Mouse (Mus musculus) kidney, adult 18-20 months (tissue): ENCODE results near the gene Utp14b.

Experiments used
- DNase-seq: peaks from one replicate; pipeline ENCODE4 v3.0.0; 2021

Gene Utp14b

DNA sequence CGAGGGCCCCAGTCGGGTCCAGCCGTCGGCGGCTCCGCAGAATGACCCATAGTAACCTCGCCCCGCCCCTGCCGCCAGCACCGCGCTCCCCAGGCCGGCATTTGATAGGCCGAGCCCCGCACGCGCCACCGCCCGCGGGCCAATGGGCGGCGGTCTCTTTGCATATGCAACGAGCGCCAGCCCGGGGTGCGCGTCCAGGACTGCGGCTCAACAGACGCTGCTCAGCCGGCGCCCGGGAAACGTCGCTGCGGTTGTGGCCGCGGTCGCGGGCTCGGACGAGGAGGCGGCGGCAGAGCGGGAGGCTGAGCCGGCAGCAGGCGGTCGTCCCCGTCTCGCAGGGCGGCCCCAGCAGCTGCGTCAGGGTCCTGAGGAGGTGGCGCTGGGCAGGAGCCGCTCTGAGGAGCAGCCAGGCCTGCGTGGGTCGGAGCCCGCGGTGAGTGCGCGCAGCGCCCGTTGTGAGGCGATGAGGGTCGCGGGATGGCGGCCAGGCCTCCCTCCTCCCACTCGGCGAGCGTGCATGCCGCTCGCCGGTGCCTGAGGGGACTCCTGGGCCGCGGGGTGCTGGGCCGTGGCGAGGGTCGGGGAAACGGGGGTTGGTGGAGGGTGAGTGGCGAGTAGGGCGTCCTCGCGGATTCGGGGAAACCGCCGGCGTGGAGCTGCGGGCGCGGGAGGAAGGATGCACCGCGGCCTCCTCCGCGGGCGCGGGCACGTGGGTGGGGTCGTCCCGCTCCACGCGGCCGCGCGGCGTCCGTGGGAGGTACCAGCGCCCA, at the start of gene Utp14b, which contains the start of gene Acsl3:
TSS of gene Utp14b (plus strand) at position 368 of the 770 bp plus-strand sequence.
TSS of gene Acsl3 (plus strand) at position 155 of the 770 bp plus-strand sequence.
- peak; percentile 98 for DNase-seq

DNA sequence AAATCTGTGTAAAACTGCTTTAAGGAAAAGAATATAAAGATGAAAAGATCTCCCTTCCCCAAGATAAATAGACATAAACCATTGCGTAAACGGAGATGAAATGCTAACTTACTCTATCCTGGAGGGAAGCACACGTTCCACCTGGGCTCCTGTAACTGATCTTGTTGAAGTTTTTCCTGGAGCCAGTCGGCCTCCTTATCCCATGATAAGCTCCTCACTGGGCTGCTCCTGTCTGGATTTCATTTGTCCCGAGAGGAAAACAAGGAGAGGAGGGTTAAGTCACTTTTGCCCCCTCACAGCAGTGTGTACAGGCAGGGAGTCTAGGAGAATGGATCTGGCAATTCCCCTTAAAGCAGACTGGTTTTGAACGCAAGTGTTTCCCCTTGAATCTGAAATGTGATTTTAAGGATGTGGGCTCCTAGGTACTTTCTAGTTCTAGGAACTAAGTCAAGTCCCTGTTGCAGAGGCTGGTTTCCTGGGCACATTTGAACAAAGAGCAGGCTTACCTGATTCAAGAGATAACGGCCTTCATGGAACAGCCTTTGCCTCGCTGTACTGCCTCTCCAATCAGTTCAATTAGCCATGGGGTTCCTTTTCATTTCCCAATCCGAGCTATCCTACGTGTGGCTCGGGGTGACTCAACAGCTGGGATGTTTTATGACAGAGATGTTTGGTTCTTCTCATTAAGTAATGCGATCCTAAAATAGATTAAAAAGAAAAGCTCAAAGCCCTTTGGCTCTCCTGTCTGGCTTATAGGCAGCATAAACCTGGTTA, 48.5 kb upstream of the Utp14b start:
- DNase-seq, result no peak

DNA sequence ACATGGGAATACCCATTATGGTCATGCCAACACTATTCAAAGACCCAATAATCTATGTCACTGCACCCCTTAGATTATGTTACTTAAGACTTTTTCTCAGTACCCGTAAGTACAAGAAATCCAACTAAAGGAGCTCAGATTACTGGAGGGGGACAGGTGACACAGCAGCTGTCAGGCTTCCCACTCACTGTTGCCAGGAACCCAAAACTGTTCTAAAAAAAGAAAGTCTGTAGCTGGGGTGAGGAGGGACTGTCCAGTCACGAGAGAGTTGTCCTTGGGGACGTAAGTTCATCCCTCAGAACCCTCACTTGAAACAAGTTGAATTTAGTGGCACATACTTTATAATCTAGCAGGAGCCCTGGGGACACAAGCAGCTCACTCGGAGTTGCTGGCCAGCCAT, 46.8 kb upstream of the Utp14b start:
- DNase-seq, result no peak

DNA sequence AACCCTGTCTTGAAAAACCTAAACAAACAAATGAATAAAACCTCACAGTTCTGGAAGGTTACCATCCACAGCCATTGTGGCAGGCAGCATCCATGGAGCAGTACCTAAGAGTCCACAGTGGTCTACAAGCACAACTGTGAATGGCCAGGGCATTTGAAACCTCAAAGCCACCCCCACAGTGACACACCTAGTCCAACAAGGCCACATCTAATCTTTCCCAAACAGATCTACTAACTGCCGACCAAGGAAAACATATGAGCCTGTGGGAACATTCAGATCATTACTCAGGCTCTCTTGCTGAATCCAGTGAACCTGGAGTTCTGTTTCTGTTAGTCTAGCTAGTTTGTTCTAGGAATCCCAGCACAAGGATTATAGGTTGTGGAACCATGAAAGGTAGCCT, 44.9 kb upstream of the Utp14b start:
- DNase-seq, result no peak

DNA sequence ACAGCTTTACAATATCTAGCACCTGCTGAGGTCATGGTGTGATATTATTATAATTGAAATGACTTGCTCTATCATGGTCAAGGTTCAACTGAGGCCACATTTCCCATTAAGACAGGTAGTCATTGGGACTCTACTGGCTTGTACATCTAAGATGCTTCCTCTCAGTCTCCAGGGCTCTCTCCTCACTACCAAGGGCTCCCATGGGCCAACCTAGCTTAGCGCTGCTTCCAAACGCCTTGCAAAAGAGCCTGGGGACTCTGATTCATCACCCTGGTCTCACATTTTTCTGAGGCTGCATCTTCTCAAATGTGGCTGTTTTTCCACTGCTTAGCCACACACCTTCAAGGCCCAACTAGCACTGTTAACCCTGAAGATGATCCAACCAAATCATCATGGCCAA, 33.5 kb upstream of the Utp14b start:
- DNase-seq, result no peak

DNA sequence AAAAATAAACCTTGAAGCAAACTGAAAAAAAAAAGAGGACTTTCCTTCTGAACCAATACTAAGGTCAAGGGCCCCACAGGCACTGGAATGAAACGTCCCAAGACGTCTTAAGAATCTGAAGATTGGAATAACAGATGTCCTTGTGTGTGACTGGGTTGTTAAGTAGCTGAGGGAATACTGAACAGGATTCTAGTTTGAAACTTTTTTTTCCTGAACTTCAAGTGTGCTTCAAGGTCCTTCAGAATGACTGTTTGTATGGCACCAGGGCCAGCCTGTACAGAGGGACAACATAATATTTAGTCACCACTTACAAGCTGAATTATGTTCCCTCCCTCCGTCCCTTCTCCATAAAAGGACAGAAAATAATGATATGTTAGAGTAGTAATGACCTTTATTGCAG, 23.4 kb upstream of the Utp14b start:
- no peak for DNase-seq

DNA sequence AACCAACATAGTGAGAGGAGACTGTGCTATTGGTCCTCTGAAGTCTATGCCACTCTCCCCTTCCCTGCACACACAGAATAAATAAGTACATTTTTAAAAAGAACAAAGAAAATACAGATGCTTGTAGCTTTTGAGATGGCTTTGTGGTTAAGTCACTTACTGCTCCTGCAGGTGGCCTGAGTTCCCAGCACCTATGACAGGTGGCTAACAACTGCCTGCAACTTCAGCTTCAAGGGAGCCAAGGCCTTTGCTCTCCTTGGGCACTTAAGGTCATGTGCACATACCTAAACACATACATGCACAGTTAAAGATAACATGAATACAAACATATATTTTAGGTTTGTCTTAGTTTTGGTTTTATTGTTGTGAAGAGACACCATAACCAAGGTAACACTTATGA, 17.0 kb upstream of the Utp14b start:
- DNase-seq, result no peak

DNA sequence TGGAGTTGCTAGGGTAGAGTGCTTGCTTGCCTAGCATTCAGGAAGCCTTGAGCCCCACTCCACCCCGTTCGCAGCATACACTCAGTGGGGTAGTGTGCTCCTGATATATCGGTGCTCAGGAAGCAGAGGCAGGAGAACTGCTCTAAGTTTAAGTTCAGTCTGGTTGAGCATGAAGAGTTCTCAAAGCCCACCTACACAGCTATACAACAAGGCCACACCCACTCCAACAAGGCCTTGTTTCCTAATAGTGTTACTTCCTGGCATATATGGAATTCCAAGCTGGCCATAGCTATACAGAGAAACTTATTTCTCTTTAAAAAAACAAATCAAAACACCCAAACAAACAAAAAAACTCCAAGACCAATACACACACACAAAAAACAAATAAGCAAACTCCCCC, 16.0 kb upstream of the Utp14b start:
- no peak for DNase-seq

DNA sequence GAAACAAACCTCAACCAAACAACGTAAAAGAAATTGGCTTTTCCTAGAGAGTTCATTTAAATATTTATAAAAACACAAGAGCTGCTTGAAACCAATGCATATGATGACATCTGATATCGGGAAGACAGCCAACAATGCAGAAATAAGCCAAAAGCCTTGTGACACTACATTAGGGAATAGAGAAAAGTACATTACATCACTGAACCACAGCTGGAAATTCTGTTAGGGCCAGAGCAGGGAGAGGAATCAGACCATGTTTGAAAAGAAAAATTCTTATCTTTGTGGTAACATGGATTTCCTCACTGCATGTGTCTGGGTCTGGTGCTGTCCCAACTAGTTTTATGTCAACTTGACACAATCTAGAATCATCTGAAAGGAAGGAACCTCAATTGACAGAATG, 15.6 kb upstream of the Utp14b start:
- no peak for DNase-seq

DNA sequence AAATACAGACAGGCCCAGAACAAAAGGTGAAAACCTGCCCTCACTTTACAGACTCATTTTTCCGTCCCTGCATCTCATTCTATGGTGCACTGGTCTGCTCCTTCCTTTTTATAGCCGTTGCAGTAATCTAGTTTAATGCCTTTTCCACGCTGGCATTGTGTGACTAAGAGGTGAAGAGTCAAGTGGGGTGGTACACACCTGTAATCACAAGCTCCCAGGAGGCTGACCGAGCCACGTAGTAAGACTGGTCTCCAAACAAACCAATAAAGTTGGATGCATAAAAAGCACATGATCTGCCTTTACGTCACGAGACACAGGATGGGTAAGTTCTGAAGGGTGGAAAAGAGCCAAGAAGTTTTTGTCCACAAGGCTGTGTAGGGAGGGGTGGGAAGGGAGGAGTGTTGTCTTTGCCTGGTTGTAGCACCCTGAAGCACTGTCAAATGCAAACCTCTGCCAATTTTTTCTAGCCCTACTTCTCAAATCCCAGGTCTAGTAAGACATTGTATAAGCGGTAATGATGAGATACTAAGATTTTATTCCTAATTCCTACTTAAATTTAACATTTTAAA, 10.4 kb upstream of the Utp14b start:
- DNase-seq, result no peak

DNA sequence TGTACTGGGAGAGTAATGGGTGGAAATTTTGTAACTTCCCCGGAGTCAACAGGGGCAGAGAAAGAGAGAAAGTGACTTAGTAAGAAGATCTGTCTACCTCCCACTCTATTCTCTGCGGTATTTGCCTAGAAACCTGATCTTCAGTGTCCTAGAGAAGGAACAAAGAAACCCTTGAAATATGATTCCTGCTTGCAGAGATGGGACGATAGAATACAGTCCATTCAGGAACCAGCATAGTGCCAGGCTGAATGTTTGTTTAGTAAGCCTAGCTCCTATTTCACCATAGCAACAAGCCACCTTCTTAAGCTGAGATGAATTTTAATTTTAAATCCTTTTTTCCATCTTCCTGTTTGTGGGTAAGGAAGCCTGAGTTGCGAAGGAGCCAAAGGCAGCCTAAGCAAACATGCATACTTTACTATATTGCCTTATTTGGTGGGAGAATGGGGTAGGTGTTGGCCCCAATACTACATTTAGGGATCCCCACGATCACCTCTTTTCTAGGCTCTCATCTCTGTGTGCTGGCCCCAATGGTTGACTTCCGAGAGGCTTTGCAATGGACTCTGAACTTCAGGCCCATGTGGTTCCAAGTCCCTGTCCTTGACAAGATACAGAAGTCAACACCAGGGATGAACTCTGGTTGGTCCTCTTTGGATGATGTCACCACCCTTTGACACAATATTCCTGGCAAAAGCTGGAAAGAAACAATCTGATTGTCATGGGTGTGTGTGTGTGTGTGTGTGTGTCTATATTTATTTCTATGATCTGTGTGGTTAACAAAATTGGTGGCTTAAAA, 8.4 kb upstream of the Utp14b start:
- no peak for DNase-seq

DNA sequence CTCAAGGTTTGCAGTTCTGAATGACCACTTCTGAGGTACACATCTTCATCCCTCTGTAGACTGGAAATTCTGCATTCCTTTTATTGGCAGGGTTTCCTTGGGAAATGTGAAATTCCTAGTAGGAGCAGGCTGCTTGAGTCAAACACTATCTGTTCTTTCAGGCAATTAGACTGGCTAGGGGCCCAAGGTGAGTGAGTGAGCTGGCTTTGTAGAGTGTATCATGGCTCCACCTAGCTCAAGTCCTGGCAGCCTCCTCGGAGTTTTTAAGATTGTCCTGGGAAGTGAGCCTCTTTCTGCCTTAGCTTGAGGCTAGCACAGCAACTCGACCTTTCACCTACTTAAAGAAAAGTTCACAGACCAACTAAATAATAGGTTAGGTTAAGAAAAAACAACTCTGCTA, 1.4 kb upstream of the Utp14b start:
- peak; percentile 59 for DNase-seq

DNA sequence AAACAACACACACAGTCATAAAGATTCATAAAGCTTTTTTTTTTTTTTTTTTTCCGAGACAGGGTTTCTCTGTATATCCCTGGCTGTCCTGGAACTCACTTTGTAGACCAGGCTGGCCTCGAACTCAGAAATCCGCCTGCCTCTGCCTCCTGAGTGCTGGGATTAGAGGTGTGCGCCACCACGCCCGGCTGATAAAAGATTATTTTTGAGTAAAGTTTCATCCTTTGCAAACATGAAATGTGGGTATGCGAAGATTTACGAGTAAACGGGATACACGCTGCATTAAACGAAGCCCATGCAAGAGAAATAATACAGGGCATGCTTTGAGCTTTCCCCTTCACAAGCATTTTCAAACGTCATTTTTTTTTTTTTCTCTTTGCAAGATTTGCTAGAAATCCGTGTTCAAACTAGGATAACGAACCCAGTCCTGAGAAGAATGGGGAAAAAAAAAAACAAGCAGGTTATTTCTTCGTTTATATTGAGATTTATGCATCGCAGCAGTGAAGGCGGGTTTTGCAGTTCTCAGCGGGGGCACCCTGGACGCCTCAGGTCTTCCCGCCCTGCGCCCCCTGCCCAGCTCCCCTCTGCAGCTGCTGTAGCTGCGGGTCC, 713 bp upstream of the Utp14b start:
- no peak for DNase-seq

DNA sequence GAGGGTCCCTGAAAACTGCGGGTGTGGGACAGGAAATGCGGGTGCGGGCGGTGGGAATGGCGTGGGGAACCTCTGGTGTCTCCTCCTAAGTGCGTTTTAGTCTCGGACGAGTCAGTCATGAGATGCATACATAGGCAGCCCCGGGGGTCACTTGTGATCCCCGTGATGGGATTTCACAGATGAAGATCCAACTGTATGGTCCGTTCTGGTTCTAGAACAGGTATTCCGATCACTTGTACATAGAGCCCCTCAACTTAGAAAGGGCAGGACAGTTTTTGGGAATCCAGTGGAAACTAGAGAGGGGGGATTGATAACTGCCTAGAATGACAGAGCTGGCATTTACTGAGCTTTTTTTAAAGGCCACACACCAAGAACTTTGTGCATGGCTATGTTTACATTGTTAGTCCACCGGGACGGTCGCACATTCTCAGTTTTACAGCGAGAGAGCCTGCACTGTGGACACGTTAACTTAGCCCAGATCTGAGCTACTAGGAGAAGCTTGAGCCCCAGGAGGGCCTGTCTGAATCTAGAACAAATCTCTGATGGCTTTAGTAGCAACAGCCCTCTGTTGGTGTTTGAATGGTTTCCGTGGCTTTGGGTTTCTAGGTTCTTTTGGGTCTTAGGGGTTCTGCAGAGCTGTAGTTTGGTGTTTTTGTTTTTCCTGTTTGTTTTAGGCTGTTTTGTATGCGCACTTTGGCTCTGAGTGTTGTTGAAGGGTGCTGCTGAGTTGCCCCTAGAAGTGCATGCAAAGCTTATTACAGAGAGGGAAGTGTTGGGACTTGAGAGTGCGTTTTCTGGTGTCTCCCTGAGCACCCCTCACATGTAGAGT, 817 bp downstream of the Utp14b start:
- DNase-seq, result peak; percentile 32

DNA sequence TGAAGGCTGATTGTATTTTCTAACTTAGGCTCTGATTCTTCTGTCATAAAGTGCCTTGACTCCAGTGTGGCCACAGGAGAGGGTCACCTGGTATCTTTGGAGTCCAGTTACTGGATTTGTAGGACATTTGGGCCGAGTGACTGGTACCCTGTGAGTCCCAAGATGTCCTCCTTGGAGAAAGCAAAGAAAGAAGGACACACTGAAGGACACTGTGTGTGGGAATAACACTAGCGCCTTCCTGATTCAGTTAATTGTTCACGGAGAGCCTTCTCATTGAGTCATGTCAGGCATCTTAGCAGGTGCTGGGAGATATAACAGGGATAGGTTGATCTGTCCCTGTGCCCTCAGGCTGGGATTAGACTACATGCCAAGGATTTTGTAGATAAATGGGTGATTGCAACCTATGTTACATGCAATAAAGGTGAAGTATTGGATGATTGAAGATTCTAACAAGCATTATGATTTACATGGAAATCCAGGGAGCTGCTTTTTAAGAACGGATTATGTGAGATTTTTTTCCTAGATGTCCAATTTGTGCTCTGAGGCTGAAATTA, 1.5 kb downstream of the Utp14b start:
- DNase-seq, result no peak

DNA sequence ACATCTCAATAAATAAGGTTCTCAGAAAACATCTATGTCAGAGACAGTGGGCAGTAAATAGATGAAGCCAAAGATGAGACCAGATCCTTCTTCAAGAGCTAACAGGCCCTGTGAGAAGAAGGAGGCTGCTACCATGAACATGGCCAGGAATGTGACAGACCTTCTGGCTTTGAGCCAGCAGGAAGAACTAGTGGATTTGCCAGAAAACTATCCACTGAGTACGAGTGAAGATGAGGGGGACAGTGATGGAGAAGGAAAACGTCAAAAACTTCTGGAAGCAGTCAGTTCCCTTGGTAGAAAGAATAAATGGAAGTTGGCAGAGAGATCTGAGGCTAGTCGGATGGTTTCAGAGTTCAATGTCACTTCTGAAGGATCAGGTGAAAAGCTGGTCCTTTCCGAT, 6.5 kb downstream of the Utp14b start:
- no peak for DNase-seq

DNA sequence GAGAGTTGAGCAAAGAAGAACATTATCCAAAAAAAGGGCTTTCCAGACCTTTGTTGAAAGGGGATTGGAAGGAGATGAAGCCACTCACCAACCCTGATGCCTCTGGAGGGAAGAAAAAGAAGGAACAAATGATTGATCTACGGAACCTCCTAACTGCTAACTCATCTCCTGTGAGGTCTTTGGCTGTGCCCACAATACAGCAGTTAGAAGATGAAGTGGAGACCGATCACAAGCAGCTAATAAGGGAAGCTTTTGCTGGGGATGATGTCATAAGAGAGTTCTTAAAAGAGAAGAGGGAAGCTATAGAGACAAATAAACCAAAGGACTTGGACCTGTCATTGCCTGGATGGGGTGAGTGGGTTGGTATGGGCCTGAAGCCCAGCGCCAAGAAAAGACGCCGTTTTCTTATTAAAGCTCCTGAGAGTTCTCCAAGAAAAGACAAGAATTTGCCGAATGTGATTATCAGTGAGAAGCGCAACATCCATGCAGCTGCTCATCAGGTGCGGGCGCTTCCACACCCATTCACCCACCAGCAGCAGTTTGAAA, 8.2 kb downstream of the Utp14b start:
- DNase-seq, result no peak

DNA sequence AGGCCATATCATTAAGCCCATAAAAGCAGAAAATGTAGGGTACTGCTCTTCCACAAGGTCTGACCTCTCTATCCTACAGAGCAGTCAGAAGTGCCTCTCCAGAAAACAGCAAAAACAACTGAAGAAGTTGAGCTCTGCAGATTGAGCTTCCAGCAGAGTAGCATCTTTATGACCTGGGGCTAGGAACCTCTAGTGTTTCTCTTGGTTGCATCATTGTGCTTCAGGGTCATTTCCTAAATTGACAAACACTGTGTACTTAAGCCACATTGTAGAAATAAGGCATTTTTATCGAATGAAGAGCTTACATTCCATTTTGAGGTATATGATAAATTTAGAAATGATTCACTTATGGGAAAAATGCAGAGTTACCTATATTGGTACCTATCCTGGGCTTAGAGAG, 8.7 kb downstream of the Utp14b start:
- DNase-seq, result no peak

DNA sequence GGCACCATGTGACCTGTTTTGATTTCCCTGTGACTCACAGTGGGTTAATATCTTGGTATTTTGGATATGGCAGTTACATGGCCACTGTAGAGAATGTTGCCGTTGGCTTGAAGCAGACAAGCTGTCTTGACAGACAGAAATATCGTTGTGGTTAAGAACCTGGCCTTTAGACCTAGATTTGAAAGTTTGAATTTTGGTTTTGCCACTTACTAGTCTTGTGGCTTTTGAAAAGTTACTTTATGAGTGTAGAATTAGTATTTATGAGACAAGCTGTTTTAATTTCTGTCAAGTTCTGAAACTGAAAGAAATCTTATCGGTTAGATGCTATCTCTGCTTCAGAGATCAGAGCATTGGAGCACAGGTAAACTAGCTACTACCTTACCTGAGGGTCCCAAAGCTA, 24.5 kb downstream of the Utp14b start:
- DNase-seq, result no peak

DNA sequence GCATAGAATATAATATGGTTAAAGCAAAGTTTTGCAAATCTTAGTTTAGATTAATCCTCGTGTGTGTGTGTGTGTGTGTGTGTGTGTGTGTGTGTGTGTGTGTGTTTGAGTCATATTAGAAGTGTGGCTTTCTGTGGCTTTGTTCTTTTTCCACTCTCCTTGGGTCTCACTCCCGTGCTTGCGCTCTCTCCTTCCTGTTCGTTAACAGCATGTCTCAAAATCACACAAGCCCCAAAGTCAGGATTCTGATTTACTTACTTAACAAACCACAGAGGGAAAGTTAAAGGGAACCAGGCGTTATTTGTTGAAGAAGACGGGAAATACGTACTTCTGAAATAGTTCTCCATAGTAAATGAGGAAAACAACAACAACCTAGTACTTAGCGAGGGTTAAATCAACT, 26.3 kb downstream of the Utp14b start:
- no peak for DNase-seq

DNA sequence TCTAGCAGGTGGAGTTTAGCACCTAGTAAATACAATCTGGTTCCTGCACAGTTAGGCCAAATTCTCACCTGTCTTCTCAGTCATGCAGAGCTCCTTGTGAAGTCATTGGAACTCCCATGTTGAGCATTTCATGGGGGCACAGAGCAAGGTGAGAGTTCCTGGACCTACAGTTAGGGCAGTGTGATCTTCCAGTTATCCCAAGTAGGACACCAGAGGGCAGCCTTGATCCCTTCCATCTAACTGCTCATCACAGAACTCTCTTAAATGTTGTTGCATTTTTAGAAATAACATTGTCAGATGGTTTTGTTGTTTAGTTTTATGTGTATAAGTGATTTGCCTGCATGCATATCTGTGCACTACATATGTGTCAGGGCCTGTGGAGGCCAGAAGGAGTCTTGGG, 29.0 kb downstream of the Utp14b start:
- DNase-seq, result peak; percentile 26
